Mouse (Mus musculus): Measurements from ENCODE around the gene Gm9046. TPM values are rescaled to one million over a fixed set of nuclear protein-coding genes. Genes with fewer than 3 reads are reported as not detected.
A peak's percentile ranks its signal among the peaks of the same experiment; 100 is the strongest.
"Not testable (repeated sequence)": the region's sequence is repeated elsewhere in the genome, so short reads cannot be mapped to it uniquely, and the experiment has no call there.

The Gm9046 gene
- total RNA-seq (2014; rRNA removed) (not detected in 2 replicates), polyA plus RNA-seq (2015; fragmentation: Nextera tagmentation; extraction: Ambion mirVana) (not detected in 2 replicates)

- H3K4me2 ChIP-seq (ENCODE audit: low read depth, low read length, poor library complexity, severe bottlenecking); H3K9me3 ChIP-seq (ENCODE audit: low read length); H3K27me3 ChIP-seq (ENCODE audit: insufficient read depth, low read length); H3K36me3 ChIP-seq (ENCODE audit: insufficient read depth, low read length); DNase-seq (ENCODE audit: low spot score); H3K4me3 ChIP-seq (ENCODE audit: low read depth, low read length); ATAC-seq (ENCODE audit: low FRiP score); H3K9ac ChIP-seq (replicated peaks; ENCODE audit: low read length, poor library complexity, severe bottlenecking); H3K27ac ChIP-seq (ENCODE audit: low read depth, low read length); H3K4me1 ChIP-seq (ENCODE audit: insufficient read depth, low read length): not testable (repeated sequence)
- no CpG with 5 or more reads among the region's 14 CpGs for WGBS
Measured at GRCm38 (mm10) chr10:118343155-118343554, at the start of gene Gm9046. Gene Gm9046, minus strand, starts transcription at chr10:118343255.

GRCm38 (mm10) chr10:118370443-118370842, 27.4 kb upstream of the Gm9046 start:
- no peaks in the 10 kb centered on the region for H3K27me3 ChIP-seq (ENCODE audit: insufficient read depth, low read length)
- no peak overlapping the region; the same call in 1 of the 2 replicates for H3K9ac ChIP-seq (replicated peaks; ENCODE audit: low read length, poor library complexity, severe bottlenecking)
- no peaks in the 10 kb centered on the region for H3K36me3 ChIP-seq (ENCODE audit: insufficient read depth, low read length)
- no peak overlapping the region for H3K27ac ChIP-seq (ENCODE audit: low read depth, low read length)
- 0 out of 2 replicates have a peak overlapping the region, but pooled peaks have one; percentile 9 for H3K4me3 ChIP-seq (ENCODE audit: low read depth, low read length)
- H3K4me2 ChIP-seq (ENCODE audit: low read depth, low read length, poor library complexity, severe bottlenecking) = peak overlapping the region; percentile 39
- 6% methylated on average over 10 of the region's 10 CpGs for WGBS
- TF ChIP-seq CTCF (IDR thresholded peaks at IDR 0.05) = peak; percentile 100
- no peaks in the 10 kb centered on the region for H3K9me3 ChIP-seq (ENCODE audit: low read length)
- peak; percentile 88 for ATAC-seq (ENCODE audit: low FRiP score)
- peak; percentile 96 for DNase-seq (ENCODE audit: low spot score)
- H3K4me1 ChIP-seq (ENCODE audit: insufficient read depth, low read length) = no peaks in the 10 kb centered on the region

- Histone ChIP-seq H3K4me1 (ENCODE audit: insufficient read depth, low read length) (no peaks in the 10 kb centered on the region), H3K9ac (replicated peaks; ENCODE audit: low read length, poor library complexity, severe bottlenecking) (no peak overlapping the region), H3K36me3 (ENCODE audit: insufficient read depth, low read length) (no peaks in the 10 kb centered on the region), H3K9me3 (ENCODE audit: low read length) (no peaks in the 10 kb centered on the region), H3K4me2 (ENCODE audit: low read depth, low read length, poor library complexity, severe bottlenecking) (no peak overlapping the region), H3K4me3 (ENCODE audit: low read depth, low read length) (no peak overlapping the region), H3K27me3 (ENCODE audit: insufficient read depth, low read length) (no peaks in the 10 kb centered on the region), H3K27ac (ENCODE audit: low read depth, low read length) (no peak overlapping the region)
- no peak for ATAC-seq (ENCODE audit: low FRiP score)
- no peak for DNase-seq (ENCODE audit: low spot score)
- TF ChIP-seq CTCF (IDR thresholded peaks at IDR 0.05) = no peak
- WGBS = 90% methylated on average over 9 of the region's 9 CpGs
Measured at GRCm38 (mm10) chr10:118369518-118369917, 26.5 kb upstream of the Gm9046 start.

GRCm38 (mm10) chr10:118354005-118354404, 10.9 kb upstream of the Gm9046 start, which contains the start of gene Gm9049:
Gene Gm9049, minus strand, starts transcription at chr10:118354105.
- no CpG with 5 or more reads among the region's 11 CpGs for WGBS
- H3K27ac ChIP-seq (ENCODE audit: low read depth, low read length); H3K4me2 ChIP-seq (ENCODE audit: low read depth, low read length, poor library complexity, severe bottlenecking); H3K4me3 ChIP-seq (ENCODE audit: low read depth, low read length); ATAC-seq (ENCODE audit: low FRiP score); H3K9ac ChIP-seq (replicated peaks; ENCODE audit: low read length, poor library complexity, severe bottlenecking); H3K27me3 ChIP-seq (ENCODE audit: insufficient read depth, low read length); H3K9me3 ChIP-seq (ENCODE audit: low read length); DNase-seq (ENCODE audit: low spot score); H3K36me3 ChIP-seq (ENCODE audit: insufficient read depth, low read length); H3K4me1 ChIP-seq (ENCODE audit: insufficient read depth, low read length): not testable (repeated sequence)

- H3K9me3 ChIP-seq (ENCODE audit: low read length); H3K9ac ChIP-seq (replicated peaks; ENCODE audit: low read length, poor library complexity, severe bottlenecking); H3K27ac ChIP-seq (ENCODE audit: low read depth, low read length); DNase-seq (ENCODE audit: low spot score); H3K36me3 ChIP-seq (ENCODE audit: insufficient read depth, low read length); H3K4me3 ChIP-seq (ENCODE audit: low read depth, low read length); ATAC-seq (ENCODE audit: low FRiP score); H3K27me3 ChIP-seq (ENCODE audit: insufficient read depth, low read length); H3K4me1 ChIP-seq (ENCODE audit: insufficient read depth, low read length); H3K4me2 ChIP-seq (ENCODE audit: low read depth, low read length, poor library complexity, severe bottlenecking): not testable (repeated sequence)
- 60% methylated on average over 1 of the region's 14 CpGs for WGBS
Measured at GRCm38 (mm10) chr10:118348579-118348978, 5.5 kb upstream of the Gm9046 start, which contains the start of gene Gm9048. Gene Gm9048, minus strand, starts transcription at chr10:118348679.

GRCm38 (mm10) chr10:118337731-118338130, 5.3 kb downstream of the Gm9046 start, which contains the start of gene Gm9045:
Gene Gm9045, minus strand, starts transcription at chr10:118337831.
- no CpG with 5 or more reads among the region's 14 CpGs for whole genome bisulfite sequencing
- not testable (repeated sequence) for H3K4me2 ChIP-seq (ENCODE audit: low read depth, low read length, poor library complexity, severe bottlenecking); H3K36me3 ChIP-seq (ENCODE audit: insufficient read depth, low read length); ATAC-seq (ENCODE audit: low FRiP score); H3K4me1 ChIP-seq (ENCODE audit: insufficient read depth, low read length); DNase-seq (ENCODE audit: low spot score); H3K9me3 ChIP-seq (ENCODE audit: low read length); H3K9ac ChIP-seq (replicated peaks; ENCODE audit: low read length, poor library complexity, severe bottlenecking); H3K4me3 ChIP-seq (ENCODE audit: low read depth, low read length); H3K27me3 ChIP-seq (ENCODE audit: insufficient read depth, low read length); H3K27ac ChIP-seq (ENCODE audit: low read depth, low read length)

- DNase-seq (ENCODE audit: low spot score); H3K27me3 ChIP-seq (ENCODE audit: insufficient read depth, low read length); H3K4me2 ChIP-seq (ENCODE audit: low read depth, low read length, poor library complexity, severe bottlenecking); H3K9me3 ChIP-seq (ENCODE audit: low read length); ATAC-seq (ENCODE audit: low FRiP score); H3K4me3 ChIP-seq (ENCODE audit: low read depth, low read length); H3K9ac ChIP-seq (replicated peaks; ENCODE audit: low read length, poor library complexity, severe bottlenecking); H3K4me1 ChIP-seq (ENCODE audit: insufficient read depth, low read length); H3K27ac ChIP-seq (ENCODE audit: low read depth, low read length); H3K36me3 ChIP-seq (ENCODE audit: insufficient read depth, low read length): not testable (repeated sequence)
- no CpG with 5 or more reads among the region's 14 CpGs for WGBS
Measured at GRCm38 (mm10) chr10:118332308-118332707, 10.7 kb downstream of the Gm9046 start, which contains the start of gene Gm9044. Gene Gm9044, minus strand, starts transcription at chr10:118332408.

GRCm38 (mm10) chr10:118326869-118327268, 16.2 kb downstream of the Gm9046 start, which contains the start of gene Gm9040:
Gene Gm9040, minus strand, starts transcription at chr10:118326969.
- not testable (repeated sequence) for DNase-seq (ENCODE audit: low spot score); H3K36me3 ChIP-seq (ENCODE audit: insufficient read depth, low read length); H3K27ac ChIP-seq (ENCODE audit: low read depth, low read length); H3K4me2 ChIP-seq (ENCODE audit: low read depth, low read length, poor library complexity, severe bottlenecking); H3K27me3 ChIP-seq (ENCODE audit: insufficient read depth, low read length); H3K9ac ChIP-seq (replicated peaks; ENCODE audit: low read length, poor library complexity, severe bottlenecking); H3K9me3 ChIP-seq (ENCODE audit: low read length); ATAC-seq (ENCODE audit: low FRiP score); H3K4me1 ChIP-seq (ENCODE audit: insufficient read depth, low read length); H3K4me3 ChIP-seq (ENCODE audit: low read depth, low read length)
- WGBS = no CpG with 5 or more reads among the region's 11 CpGs
